Mouse (Mus musculus): ENCODE results near the gene Smg6. TPM values are rescaled to one million over a fixed set of nuclear protein-coding genes. Genes with fewer than 3 reads are reported as not detected.

The Smg6 gene
- polyA plus RNA-seq (2014; fragmentation: Nextera tagmentation; extraction: Ambion mirVana): 10.6 and 11.5 TPM in 2 replicates

DNA sequence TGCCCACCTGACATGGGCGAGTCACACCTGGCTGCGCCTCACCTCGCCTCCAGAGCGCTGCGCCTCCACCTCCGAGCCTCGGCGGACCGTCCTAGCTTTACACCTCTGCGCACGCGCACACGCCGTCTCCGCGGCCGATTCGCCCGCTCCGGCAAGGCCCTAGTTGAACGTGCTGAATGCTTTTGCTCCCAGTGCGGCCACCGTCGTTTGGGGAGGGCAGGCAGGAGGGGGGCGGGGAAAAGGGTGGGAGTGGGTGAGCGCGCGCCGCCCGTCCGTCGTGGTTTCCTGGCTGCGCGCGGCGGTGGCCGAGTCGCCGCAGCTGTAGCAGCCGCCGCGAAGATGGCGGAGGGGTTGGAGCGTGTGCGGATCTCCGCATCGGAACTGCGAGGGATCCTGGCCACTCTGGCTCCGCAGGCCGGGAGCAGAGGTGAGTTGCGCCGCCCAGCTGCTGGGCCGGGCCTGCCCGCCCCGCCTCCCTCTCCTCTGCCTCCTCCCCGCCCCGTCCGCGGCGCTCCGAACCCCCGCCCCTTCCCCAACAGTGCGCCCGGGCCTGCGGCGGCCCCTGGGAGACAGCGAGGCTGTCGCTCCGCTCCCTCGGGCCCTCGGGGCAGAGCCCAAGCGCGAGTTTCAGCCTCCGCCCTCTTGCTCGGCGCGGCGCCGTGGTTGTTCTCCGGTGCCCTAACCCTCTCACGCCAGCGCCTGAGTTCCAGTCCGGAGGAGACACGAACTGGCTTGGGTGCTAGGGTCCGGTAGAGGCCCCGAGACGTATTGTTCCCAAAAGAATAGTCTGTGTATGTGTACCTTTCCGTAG, at the start of gene Smg6, which contains the start of gene Srr:
TSS of gene Smg6 (plus strand) at position 247 of the 811 bp plus-strand sequence.
TSS of gene Srr (minus strand) at position 372 of the 811 bp plus-strand sequence.
- peak within 1 kb of the TSS; percentile 88 to 95 for H3K4me3 ChIP-seq (ENCODE audit: control insufficient read depth in 1 of 2, insufficient read depth in 1 of 2, low read depth in 1 of 2, low read length in 2 of 2)
- H3K4me1 ChIP-seq (ENCODE audit: control insufficient read depth in 2 of 2, insufficient read depth in 2 of 2, low read length in 2 of 2): peaks cover 0 to 20% of the 10 kb centered on the region in 2 experiments; a peak in 2 of 4 replicates
- peaks cover 14% of the 10 kb centered on the region for H3K36me3 ChIP-seq (ENCODE audit: control insufficient read depth, insufficient read depth, low read length)
- under 1% methylated on average over 64 of the region's 88 CpGs for WGBS
- H3K9ac ChIP-seq (ENCODE audit: low read length): peak within 1 kb of the TSS; percentile 95
- H3K27ac ChIP-seq (replicated peaks in 1 of 2; ENCODE audit: control insufficient read depth in 1 of 2, insufficient read depth in 1 of 2, low read depth in 2 of 2, low read length in 2 of 2): peak within 1 kb of the TSS; percentile 97 to 98
- H3K4me2 ChIP-seq (ENCODE audit: low read length): peak within 1 kb of the TSS; percentile 73
- peak; percentile 94 for ATAC-seq (ENCODE audit: insufficient number of reproducible peaks, insufficient read depth, low FRiP score, low read depth)
- H3K27me3 ChIP-seq (ENCODE audit: control insufficient read depth, insufficient read depth, low read length): no peaks in the 10 kb centered on the region
- H3K9me3 ChIP-seq (ENCODE audit: control insufficient read depth, low read length): no peaks in the 10 kb centered on the region

- H3K27ac ChIP-seq (replicated peaks in 1 of 2; ENCODE audit: control insufficient read depth in 1 of 2, insufficient read depth in 1 of 2, low read depth in 2 of 2, low read length in 2 of 2): no peak overlapping the region
- H3K4me1 ChIP-seq (ENCODE audit: control insufficient read depth in 2 of 2, insufficient read depth in 2 of 2, low read length in 2 of 2): peaks cover 8 to 11% of the 10 kb centered on the region in 2 experiments
- no peak overlapping the region for H3K9ac ChIP-seq (ENCODE audit: low read length)
- no peaks in the 10 kb centered on the region for H3K36me3 ChIP-seq (ENCODE audit: control insufficient read depth, insufficient read depth, low read length)
- no peaks in the 10 kb centered on the region for H3K9me3 ChIP-seq (ENCODE audit: control insufficient read depth, low read length)
- peak overlapping the region; percentile 32; the same call in 1 of the 2 replicates for H3K4me2 ChIP-seq (ENCODE audit: low read length)
- no peak for ATAC-seq (ENCODE audit: insufficient number of reproducible peaks, insufficient read depth, low FRiP score, low read depth)
- no peaks in the 10 kb centered on the region for H3K27me3 ChIP-seq (ENCODE audit: control insufficient read depth, insufficient read depth, low read length)
- 6% methylated on average over 9 of the region's 9 CpGs for WGBS
- H3K4me3 ChIP-seq (ENCODE audit: control insufficient read depth in 1 of 2, insufficient read depth in 1 of 2, low read depth in 1 of 2, low read length in 2 of 2): no peak overlapping the region
Measured at GRCm38 (mm10) chr11:74876801-74877200, 48.8 kb upstream of the Smg6 start.

DNA sequence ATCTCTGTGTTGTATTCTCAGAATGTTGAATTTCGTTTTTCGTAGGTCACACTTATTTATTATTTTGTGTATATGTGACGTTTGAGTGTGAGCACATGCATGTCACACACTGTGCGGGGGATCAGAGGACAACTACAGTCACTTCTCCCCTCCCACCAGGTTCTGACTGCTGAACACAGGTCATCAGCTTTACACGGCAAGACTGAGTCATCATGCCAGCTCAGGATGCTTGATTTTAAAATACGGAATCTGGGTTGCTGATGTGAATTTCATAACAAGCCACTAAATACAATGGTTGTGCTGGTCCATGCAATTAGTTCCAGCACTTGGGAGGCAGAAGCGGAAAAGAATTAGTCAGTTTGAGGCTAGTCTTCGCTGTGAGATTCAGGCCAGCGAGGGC, 44.6 kb upstream of the Smg6 start:
- 78% methylated on average over 9 of the region's 9 CpGs for WGBS
- Histone ChIP-seq H3K9me3 (ENCODE audit: control insufficient read depth, low read length) (no peaks in the 10 kb centered on the region), H3K9ac (ENCODE audit: low read length) (no peak overlapping the region), H3K4me2 (ENCODE audit: low read length) (no peak overlapping the region), H3K4me1 (ENCODE audit: control insufficient read depth in 2 of 2, insufficient read depth in 2 of 2, low read length in 2 of 2) (peaks cover 12 to 14% of the 10 kb centered on the region in 2 experiments), H3K27me3 (ENCODE audit: control insufficient read depth, insufficient read depth, low read length) (no peaks in the 10 kb centered on the region), H3K27ac (replicated peaks in 1 of 2; ENCODE audit: control insufficient read depth in 1 of 2, insufficient read depth in 1 of 2, low read depth in 2 of 2, low read length in 2 of 2) (no peak overlapping the region), H3K4me3 (ENCODE audit: control insufficient read depth in 1 of 2, insufficient read depth in 1 of 2, low read depth in 1 of 2, low read length in 2 of 2) (no peak overlapping the region), H3K36me3 (ENCODE audit: control insufficient read depth, insufficient read depth, low read length) (0 out of 2 replicates have a peak, but pooled peaks cover 4% of the 10 kb centered on the region)
- ATAC-seq (ENCODE audit: insufficient number of reproducible peaks, insufficient read depth, low FRiP score, low read depth): no peak

DNA sequence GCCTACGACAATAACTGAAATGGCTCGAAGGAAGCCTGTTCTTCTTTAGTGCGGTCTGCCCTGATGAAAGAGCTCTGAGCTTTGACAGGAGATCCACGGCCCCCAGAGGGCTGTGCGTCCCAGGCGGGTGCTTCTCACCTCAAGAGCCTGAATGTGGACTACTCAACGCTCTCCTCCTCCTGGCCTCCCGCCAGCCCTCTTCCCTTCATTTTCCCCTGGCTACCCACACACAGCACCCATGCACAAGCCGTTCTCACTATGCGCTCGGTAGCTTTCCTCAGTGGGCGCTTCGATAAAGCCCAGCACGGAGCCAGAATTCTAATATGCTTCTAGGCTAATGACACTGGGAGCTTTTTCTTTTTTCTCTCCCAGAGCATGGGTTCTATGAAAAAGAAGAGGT, 43.6 kb upstream of the Smg6 start:
- 37% methylated on average over 14 of the region's 14 CpGs for WGBS
- H3K27ac ChIP-seq (replicated peaks in 1 of 2; ENCODE audit: control insufficient read depth in 1 of 2, insufficient read depth in 1 of 2, low read depth in 2 of 2, low read length in 2 of 2): no peak overlapping the region
- no peaks in the 10 kb centered on the region for H3K27me3 ChIP-seq (ENCODE audit: control insufficient read depth, insufficient read depth, low read length)
- no peaks in the 10 kb centered on the region for H3K9me3 ChIP-seq (ENCODE audit: control insufficient read depth, low read length)
- 0 out of 2 replicates have a peak, but pooled peaks cover 4% of the 10 kb centered on the region for H3K36me3 ChIP-seq (ENCODE audit: control insufficient read depth, insufficient read depth, low read length)
- H3K4me1 ChIP-seq (ENCODE audit: control insufficient read depth in 2 of 2, insufficient read depth in 2 of 2, low read length in 2 of 2): peaks cover 6 to 10% of the 10 kb centered on the region in 2 experiments
- no peak for ATAC-seq (ENCODE audit: insufficient number of reproducible peaks, insufficient read depth, low FRiP score, low read depth)
- H3K4me3 ChIP-seq (ENCODE audit: control insufficient read depth in 1 of 2, insufficient read depth in 1 of 2, low read depth in 1 of 2, low read length in 2 of 2): no peak overlapping the region
- peak overlapping the region; percentile 41 for H3K9ac ChIP-seq (ENCODE audit: low read length)
- H3K4me2 ChIP-seq (ENCODE audit: low read length): peak overlapping the region; percentile 32

DNA sequence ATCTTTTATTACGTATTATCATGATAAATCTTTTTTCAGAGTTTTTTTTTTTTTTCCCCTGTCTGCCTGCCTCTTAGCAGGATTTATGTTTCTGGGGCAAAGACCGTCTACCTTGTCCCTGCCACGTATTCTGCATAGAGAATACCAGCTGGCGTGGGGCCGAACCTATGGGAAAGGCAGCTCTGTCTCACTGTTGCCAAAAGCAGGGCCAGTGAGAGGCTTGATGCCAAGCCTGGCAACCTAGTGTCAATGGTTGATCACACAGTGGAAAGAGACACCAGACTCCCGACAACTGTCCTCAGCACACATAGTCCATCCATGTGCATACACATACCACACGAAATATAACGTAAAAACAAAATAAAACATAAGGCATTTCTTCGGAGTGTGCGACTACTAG, 42.5 kb upstream of the Smg6 start:
- Histone ChIP-seq H3K27me3 (ENCODE audit: control insufficient read depth, insufficient read depth, low read length) (no peaks in the 10 kb centered on the region), H3K36me3 (ENCODE audit: control insufficient read depth, insufficient read depth, low read length) (0 out of 2 replicates have a peak, but pooled peaks cover 4% of the 10 kb centered on the region), H3K9me3 (ENCODE audit: control insufficient read depth, low read length) (no peaks in the 10 kb centered on the region), H3K4me2 (ENCODE audit: low read length) (no peak overlapping the region), H3K9ac (ENCODE audit: low read length) (no peak overlapping the region), H3K27ac (replicated peaks in 1 of 2; ENCODE audit: control insufficient read depth in 1 of 2, insufficient read depth in 1 of 2, low read depth in 2 of 2, low read length in 2 of 2) (no peak overlapping the region), H3K4me1 (ENCODE audit: control insufficient read depth in 2 of 2, insufficient read depth in 2 of 2, low read length in 2 of 2) (peaks cover 6 to 10% of the 10 kb centered on the region in 2 experiments), H3K4me3 (ENCODE audit: control insufficient read depth in 1 of 2, insufficient read depth in 1 of 2, low read depth in 1 of 2, low read length in 2 of 2) (no peak overlapping the region)
- 92% methylated on average over 10 of the region's 10 CpGs for WGBS
- ATAC-seq (ENCODE audit: insufficient number of reproducible peaks, insufficient read depth, low FRiP score, low read depth): no peak

DNA sequence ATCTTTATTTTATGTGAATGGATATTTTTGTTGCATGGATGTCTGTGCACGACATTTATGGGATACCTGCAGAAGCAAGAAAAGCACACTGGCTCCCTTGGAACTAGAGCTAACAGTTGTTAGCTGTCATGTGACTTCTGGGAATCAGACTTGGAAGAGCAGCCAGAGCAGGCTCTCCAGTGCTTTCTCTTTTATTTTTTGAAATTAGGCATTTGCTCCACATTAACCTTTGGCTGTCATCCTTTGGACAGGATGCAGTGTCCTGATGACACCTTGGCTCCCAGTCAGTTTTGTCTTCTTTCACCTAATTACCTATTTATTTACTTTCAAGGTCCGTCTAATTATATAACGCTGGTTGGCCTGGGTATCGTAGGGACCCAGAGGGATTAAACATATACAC, 31.0 kb upstream of the Smg6 start:
- Histone ChIP-seq H3K9me3 (ENCODE audit: control insufficient read depth, low read length) (no peaks in the 10 kb centered on the region), H3K4me1 (ENCODE audit: control insufficient read depth in 2 of 2, insufficient read depth in 2 of 2, low read length in 2 of 2) (peaks cover 0 to 15% of the 10 kb centered on the region in 2 experiments; a peak in 3 of 4 replicates), H3K27ac (replicated peaks in 1 of 2; ENCODE audit: control insufficient read depth in 1 of 2, insufficient read depth in 1 of 2, low read depth in 2 of 2, low read length in 2 of 2) (no peak overlapping the region), H3K36me3 (ENCODE audit: control insufficient read depth, insufficient read depth, low read length) (peaks cover 8% of the 10 kb centered on the region), H3K27me3 (ENCODE audit: control insufficient read depth, insufficient read depth, low read length) (no peaks in the 10 kb centered on the region), H3K9ac (ENCODE audit: low read length) (no peak overlapping the region), H3K4me2 (ENCODE audit: low read length) (no peak overlapping the region), H3K4me3 (ENCODE audit: control insufficient read depth in 1 of 2, insufficient read depth in 1 of 2, low read depth in 1 of 2, low read length in 2 of 2) (no peak overlapping the region)
- no peak for ATAC-seq (ENCODE audit: insufficient number of reproducible peaks, insufficient read depth, low FRiP score, low read depth)
- 80% methylated on average over 4 of the region's 4 CpGs for WGBS

DNA sequence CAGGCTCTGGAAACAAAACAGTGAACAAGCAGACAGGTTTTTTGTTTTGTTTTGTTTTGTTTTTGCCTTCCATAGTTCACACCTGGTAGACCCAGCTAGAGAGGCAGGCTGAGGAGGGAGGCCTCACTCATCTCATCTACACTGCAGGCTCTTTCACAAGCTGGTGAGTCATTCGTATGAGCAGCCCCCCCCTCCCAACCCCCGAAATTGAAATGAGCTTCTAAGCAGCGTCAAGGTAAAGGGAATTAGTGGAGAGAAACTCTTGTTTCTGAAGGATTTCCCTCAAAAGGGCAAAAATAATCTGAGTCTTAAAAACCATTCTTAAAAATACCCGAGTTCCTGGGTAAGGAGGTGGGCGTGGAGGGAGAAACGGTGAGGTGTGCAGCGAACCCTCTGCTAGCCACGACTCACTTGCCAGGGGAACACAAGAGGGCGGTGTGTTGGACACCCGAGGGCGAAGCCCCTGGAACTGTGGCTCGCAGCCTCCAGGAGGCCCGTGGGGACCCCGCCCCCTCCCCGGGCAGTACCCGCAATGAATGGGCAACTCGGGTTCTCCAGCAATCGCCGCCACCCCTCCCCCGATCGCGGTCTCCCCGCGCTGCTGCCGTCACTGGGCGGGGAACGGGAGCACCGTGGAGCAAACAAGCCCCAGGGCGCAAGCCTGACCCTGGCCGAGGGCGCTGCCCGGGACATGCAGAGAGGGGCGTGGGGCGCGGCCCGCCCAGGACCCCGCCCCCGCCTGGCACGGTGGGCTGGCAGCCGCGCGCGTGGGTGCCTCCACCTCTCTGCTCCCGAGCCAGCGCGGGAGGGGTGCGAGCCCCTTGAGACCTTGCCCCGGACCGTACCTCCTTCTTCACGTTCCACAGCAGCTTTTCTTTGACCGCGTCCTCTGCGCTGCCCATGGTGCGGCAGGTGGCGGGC, 29.4 kb upstream of the Smg6 start:
- WGBS: 1% methylated on average over 50 of the region's 55 CpGs
- Histone ChIP-seq H3K9me3 (ENCODE audit: control insufficient read depth, low read length) (no peaks in the 10 kb centered on the region), H3K4me2 (ENCODE audit: low read length) (peak overlapping the region; percentile 96), H3K4me1 (ENCODE audit: control insufficient read depth in 2 of 2, insufficient read depth in 2 of 2, low read length in 2 of 2) (peaks cover 0 to 15% of the 10 kb centered on the region in 2 experiments; a peak in 3 of 4 replicates), H3K9ac (ENCODE audit: low read length) (peak overlapping the region; percentile 84), H3K27ac (replicated peaks in 1 of 2; ENCODE audit: control insufficient read depth in 1 of 2, insufficient read depth in 1 of 2, low read depth in 2 of 2, low read length in 2 of 2) (peak overlapping the region; percentile 42 to 68; a peak in 3 of 4 replicates), H3K4me3 (ENCODE audit: control insufficient read depth in 1 of 2, insufficient read depth in 1 of 2, low read depth in 1 of 2, low read length in 2 of 2) (peak overlapping the region; percentile 88 to 91), H3K27me3 (ENCODE audit: control insufficient read depth, insufficient read depth, low read length) (no peaks in the 10 kb centered on the region), H3K36me3 (ENCODE audit: control insufficient read depth, insufficient read depth, low read length) (peaks cover 24% of the 10 kb centered on the region)
- peak; percentile 34 for ATAC-seq (ENCODE audit: insufficient number of reproducible peaks, insufficient read depth, low FRiP score, low read depth)

Data from heart, embryonic 14.5 days (tissue).